Mouse (Mus musculus) cerebellum, postnatal 10 days (tissue): ENCODE data around the gene Lck.

ENCODE experiments used
- DNase-seq, 2 experiments: peaks; one replicate each; pipeline ENCODE4 v3.0.0; 2021; ENCODE audit warnings: mixed read lengths in 2 of 2

Gene Lck

GRCm38 (mm10) chr4:129507434-129508236 lies 65.8 kb downstream of the Lck start:
- no peak for DNase-seq

DNA sequence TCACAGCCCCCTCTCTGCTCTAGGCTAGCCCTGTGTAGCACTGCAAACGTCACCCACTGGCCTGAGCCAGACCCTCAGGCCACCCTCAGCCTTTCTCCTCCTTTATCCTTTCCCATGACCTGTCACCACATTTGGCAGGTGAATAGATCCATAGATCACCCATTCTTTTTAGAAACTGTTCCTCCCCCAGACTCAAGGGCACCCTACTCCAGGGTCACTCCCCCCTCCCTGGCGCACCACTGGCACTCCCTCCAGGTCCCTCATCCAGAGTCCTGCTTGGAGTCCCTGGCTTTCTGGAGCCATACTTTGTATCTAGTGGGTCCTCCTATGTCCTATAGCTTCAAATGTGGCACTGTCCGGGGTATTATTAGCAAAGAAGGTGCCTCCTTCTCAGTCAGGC lies 67.9 kb downstream of the Lck start:
- no peak for DNase-seq

DNA sequence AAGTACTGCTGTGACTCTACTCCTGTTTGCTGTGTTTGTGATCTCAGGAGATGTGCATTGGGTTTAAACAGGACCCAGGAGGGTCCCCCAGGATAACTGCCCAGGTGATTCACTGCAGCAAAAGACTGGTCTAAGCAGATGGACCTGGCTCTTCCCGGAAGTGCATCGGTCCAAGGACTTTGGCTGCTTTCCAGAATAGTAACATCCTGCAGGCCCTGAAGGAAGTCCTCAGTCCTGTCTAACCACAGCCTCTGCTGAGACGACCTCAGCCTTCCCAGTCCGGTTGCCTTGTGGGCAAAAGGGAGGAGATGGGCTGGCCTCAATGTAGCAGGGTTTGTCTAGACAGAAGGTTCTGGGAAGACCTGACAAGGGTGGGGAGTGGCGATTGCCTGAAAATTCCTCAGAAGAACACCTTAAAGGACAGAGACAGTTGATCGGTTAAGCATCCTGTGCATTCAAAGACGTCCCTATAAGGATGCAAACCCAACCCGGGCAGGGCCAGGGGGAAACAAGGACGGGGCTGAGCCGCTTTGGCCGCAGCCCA lies 70.5 kb downstream of the Lck start:
- peak; percentile 48 to 63 for DNase-seq

- DNase-seq, result peak in 1 of 2 experiments; percentile 28
Observed at GRCm38 (mm10) chr4:129502327-129502888, 71.0 kb downstream of the Lck start.

DNA sequence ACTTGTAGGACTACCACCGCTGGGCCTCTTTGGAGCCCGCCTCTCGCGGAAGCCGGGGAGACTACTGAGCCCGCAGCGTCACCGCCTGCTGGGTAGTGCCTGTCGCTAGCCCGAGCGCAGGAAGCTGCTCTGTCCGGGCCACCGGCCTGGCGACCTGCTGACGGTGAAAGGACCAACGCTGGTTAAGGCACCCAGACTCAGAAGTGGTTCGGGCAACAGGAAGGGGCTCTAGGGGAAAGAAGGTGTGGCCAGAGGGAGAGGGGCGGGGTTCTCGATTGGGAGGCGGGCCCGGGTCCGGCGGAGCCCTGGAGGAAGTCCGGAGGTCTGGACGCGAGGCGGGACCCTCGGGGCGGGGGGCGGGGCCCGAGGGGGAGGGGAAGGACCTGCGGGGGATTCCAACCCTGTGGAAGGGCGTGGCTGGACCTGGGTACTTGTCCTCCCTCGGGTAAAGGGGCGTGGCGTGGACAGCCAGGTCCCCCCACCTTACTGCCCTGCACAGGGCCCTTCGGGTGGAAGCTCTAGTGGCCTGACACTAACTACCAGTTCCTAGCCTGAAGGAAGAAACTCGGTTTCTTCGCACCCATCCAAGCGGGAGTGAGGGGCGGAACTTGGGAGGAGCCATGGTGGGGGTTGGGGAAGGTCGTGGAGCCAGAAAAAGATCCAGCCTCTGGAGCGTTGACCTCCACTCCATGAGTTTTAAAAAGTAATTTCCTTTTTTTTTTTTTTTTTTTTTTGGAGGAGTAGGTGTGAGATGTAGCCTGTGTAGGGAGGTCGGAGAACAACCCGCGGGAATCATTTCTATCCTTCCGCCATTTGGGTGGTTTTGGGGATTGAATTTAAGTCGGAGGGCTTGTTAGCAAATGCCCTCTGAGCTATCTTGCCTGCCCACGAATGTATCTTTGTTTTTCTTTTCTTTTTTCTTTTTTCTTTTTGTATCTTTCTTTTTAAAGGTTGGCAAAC lies 72.6 kb downstream of the Lck start:
- peak; percentile 75 to 85 for DNase-seq

- no peak for DNase-seq
Observed at GRCm38 (mm10) chr4:129500017-129500416, 73.4 kb downstream of the Lck start.

DNA sequence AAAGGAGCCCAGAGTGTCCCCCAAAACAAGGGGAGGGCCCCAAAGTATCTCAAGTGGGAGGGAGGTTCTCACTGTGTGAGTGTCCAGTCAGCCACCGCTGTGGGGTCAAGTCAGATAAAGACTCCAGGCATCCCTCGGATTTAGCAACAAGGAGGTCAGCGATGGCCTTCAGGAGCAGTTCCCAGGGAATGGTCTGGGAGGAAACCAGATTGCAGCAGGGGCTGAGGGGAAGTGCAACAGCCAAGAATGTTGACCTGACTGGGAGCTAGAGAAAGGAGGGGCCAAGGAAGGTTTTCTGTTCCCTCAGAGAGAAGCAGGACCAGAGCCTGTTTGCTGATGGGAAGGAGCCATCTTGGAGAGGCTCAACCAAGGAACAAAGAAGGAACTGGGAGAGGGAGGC lies 74.5 kb downstream of the Lck start:
- DNase-seq, result no peak
